Mouse (Mus musculus) ES-Bruce4 (cell line): Measurements from ENCODE around the gene Hdc.

Experiments used
- EP300 ChIP-seq: IDR thresholded peaks from 2 replicates; pipeline ENCODE4 v1.6.1; 2011; ENCODE audit warnings: low read depth, low read length; ENCODE audit not compliant: insufficient read depth
- POLR2A ChIP-seq: IDR thresholded peaks from one replicate; pipeline ENCODE4 v1.8.1; 2011; ENCODE audit warnings: low read length; ENCODE audit not compliant: insufficient read depth

DNA sequence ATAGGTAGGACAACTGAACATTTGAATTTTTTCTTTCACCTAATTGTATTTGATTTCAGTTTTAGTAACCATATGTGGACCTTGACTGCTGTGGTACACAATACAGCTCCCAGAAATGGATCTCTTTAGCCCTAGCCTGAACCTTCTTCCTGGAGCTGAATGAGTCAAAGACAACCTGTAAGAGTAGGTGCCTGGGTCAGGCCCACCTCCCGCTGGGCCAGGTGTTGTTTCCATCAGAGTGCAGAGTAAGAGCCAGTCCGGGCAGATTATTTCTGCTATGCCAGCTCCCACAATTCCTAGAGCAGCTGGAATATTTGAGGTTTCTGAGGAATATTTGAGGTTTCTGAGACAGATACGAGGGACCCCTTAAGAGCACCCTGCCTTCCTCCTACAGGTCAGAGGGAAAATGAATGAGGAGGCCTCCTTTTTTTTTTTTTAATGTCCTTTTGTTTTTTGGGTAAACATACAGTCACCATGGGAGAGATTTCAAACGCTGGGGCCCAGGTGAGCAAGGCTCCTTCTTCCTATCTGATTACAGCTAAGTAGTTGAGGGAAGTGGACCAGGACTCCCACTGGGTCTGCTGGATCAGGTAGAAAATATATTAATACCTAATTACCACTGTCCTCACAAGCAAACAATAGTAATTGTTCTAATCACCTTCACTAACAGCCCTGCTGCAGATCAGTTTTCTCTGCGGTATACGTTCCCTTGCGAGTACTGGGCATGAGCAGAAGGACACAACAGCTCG is 34.3 kb downstream of the Hdc start:
- no peak for TF ChIP-seq POLR2A
- TF ChIP-seq EP300: no peak
